Mouse (Mus musculus) CH12.LX (cell line): ENCODE measurements around the gene Pgc.

Experiments used
- CTCF ChIP-seq, 2 experiments: IDR thresholded peaks in 1 of 2; conservative IDR thresholded peaks in 1 of 2; 2 replicates each; pipeline ENCODE4 v1.5.1; 2011 to 2012; ENCODE audit warnings: low read depth in 2 of 2, low read length in 2 of 2, improper control_type of control experiment in 1 of 2, inconsistent platforms in 1 of 2, mild to moderate bottlenecking in 1 of 2, moderate library complexity in 1 of 2
- GABPA ChIP-seq: IDR thresholded peaks from 2 replicates; pipeline ENCODE4 v1.6.1; 2012; ENCODE audit warnings: low read depth, low read length, improper control_type of control experiment, inconsistent platforms; ENCODE audit not compliant: insufficient replicate concordance
- HCFC1 ChIP-seq: IDR thresholded peaks from 2 replicates; pipeline ENCODE4 v1.6.1; 2012; ENCODE audit warnings: low read depth, mild to moderate bottlenecking, inconsistent platforms, low read length, improper control_type of control experiment
- MAFK ChIP-seq: IDR thresholded peaks from 2 replicates; pipeline ENCODE4 v1.6.1; 2011; ENCODE audit warnings: low read length, improper control_type of control experiment; ENCODE audit not compliant: insufficient replicate concordance
- MAX ChIP-seq: IDR thresholded peaks from 2 replicates; pipeline ENCODE4 v1.6.1; 2011; ENCODE audit warnings: low read length, improper control_type of control experiment
- TBP ChIP-seq: conservative IDR thresholded peaks from 2 replicates; pipeline ENCODE4 v1.6.1; 2011; ENCODE audit warnings: low read depth, low read length, improper control_type of control experiment
- ZNF384 ChIP-seq: IDR thresholded peaks from 2 replicates; pipeline ENCODE4 v1.6.1; 2012; ENCODE audit warnings: low read depth, low read length, improper control_type of control experiment, inconsistent platforms

DNA sequence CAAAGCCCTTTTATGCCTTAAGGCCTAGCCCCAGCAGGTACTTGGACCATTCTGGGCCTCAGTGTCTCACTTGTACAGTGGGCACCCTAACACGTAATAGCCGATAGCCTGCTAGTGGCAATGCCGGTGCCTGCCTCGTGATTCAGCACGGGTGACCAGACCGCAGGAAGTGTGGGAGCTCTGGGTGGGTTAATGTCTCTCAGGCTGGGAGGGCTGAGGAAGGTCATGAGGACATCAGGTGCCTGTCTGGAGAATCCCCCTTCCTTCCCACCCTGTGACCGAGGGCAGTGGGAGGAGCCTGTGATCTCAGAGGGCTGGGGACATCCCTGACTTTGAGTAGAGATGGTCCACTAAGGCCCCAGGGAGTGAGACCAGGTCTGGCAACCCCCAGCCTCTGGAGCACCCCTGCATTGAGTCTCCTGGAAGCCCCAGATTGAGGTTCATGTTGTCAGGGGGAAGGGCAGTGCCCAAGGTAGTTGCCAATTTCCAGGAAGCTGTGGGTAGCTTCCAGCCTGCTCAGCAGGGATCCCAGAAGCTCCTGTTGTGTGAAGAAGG lies 30.5 kb downstream of the Pgc start:
- no peak for TF ChIP-seq MAFK
- no peak for TF ChIP-seq CTCF (conservative IDR thresholded peaks at IDR 0.05 in 1 of 2, IDR thresholded peaks at IDR 0.05 in 1 of 2; ENCODE audit: low read depth in 2 of 2, low read length in 2 of 2)
- no peak for TF ChIP-seq ZNF384
- TF ChIP-seq MAX, result no peak
- TF ChIP-seq GABPA, result no peak
- no peak for TF ChIP-seq HCFC1
- TF ChIP-seq TBP, result no peak
